Mouse (Mus musculus) cerebellum, postnatal 36 days (tissue): Measurements from ENCODE around the gene Mettl17.
"Not testable (repeated sequence)": the region's sequence is repeated elsewhere in the genome, so short reads cannot be mapped to it uniquely, and the experiment has no call there.

ENCODE experiments used
- DNase-seq, 2 experiments: peaks; one replicate each; pipeline ENCODE4 v3.0.0; 2021 to 2022; ENCODE audit warnings: mixed read lengths in 2 of 2

The Mettl17 gene

DNA sequence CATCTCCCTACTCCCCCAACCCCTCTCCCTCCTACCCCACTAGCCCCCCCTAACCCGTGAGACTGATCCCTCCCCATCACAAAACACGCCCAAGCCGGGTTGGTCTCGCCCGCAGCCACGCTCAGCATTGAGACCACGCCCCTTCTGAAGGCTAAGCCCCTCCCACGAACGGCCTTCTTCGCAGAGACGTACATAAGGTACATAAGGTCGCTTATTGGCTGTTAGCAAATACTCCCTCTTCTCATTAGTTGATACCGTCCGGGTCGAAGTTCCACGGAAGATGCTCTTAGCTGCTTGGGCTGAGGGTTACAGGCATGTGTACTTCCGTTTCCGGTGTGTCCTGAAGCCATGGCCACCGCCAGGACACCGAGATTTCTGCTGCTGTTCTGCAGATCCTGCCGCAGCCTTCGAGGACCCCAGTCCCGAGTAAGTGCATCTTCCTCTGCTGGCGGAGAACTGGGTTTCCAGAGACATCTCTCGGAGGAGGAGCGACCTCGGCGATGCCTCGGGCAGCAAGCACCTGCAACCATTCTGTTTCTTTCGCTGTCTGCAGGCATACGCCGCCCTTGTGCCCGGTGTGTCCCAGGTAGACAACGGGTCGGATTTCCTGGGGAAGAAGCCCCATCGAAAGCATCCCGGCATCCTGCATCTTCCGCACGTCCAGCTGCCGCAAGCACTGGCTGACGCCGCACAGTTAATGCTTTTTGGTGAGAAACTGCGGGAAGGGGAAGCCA, at the start of gene Mettl17:
Gene Mettl17, plus strand, starts transcription at position 245 of the 734 bp plus-strand sequence.
- peak; percentile 88 to 90 for DNase-seq

DNA sequence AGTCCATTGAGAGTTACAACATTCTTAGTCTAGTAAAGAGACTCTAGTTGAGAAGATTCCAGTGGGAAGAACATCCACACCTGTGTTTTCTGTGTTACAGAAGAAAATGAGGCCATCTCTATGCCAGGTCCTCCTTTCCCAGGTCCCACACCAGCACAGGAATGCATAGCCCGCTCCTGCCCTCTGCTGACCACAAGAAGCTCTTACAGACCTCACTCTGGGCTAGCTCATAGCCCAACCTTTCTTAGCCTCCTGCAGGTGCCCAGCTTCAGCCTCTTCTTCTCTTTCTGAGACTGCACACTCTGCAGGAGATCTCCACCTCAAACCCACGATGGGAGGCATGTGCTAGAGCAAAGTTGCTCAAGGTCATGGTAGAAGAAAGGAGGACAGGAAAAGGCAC, 46.2 kb upstream of the Mettl17 start:
- not testable (repeated sequence) for DNase-seq

DNA sequence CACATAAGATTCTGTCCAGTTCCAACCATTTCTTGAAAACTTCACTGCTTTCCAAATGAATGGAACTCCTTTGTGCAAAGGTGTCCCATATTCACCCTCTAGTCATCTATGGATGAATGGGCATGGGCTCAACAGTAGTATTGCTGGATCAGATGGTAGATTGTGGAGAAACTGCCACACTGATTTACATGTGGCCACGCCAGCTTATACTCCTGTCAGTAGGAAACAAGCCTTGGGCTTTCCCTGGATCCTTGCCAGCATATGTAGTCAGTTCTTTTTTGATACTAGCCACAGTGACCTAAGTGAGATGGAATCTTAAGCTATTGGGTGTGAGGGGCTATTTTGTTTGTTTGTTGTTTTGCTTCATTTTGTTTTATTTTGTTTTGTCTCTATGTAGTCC, 42.4 kb upstream of the Mettl17 start:
- DNase-seq: no peak

DNA sequence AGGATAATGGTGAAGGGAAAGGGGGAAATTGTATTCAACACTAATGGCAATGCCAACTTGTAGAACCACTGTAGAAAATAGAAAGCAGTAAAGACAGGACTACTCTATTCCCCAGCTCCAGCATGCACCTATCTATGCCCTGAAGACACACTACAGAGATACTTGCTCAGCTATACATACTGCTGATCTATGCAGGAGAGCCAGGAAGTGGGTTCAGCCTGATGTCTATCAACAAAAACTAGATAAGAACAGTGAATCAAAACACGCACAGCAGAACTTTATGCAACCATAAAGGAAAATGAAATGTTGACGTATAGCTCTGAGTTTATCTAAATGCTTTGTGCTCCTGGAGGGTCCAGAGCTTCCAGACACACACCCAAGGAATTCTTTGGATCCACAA, 41.9 kb upstream of the Mettl17 start:
- no peak for DNase-seq

DNA sequence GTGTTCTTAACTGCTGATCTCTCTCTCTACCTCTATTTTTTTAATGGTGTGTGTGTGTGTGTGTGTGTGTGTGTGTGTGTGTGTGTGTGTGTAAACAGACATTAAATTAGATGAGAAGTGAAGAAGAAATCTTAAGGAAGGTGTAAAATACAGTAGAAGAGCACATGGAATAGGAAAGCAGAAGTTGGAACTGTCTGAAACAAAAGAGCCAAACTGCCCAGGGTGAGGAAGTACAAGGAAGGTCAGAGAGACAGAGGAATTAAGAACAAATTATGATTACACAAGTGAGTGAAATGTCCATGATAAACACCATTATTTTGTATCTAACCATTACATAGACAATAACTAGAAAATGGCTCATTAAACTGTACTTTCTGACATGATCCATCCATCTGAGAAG, 40.8 kb upstream of the Mettl17 start:
- no peak for DNase-seq

DNA sequence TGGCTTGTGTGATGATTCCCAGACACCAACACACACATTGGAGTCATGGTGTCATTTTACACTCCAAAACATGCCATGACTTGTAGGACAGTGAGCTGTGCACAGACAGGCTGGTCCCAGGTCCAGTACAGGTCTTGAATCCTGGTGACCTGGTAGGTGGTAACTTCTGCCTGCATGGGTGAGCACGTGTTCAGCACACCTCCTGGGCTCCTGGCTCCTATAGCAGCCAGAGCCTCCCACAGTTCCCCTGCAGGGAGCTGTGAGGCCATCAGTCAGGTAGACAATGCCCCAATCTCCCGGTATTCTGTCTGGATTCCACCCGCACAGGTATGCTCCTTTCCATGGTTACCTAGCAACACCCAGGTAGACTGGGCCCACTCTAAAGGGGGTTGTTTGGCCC, 38.1 kb upstream of the Mettl17 start:
- no peak for DNase-seq

DNA sequence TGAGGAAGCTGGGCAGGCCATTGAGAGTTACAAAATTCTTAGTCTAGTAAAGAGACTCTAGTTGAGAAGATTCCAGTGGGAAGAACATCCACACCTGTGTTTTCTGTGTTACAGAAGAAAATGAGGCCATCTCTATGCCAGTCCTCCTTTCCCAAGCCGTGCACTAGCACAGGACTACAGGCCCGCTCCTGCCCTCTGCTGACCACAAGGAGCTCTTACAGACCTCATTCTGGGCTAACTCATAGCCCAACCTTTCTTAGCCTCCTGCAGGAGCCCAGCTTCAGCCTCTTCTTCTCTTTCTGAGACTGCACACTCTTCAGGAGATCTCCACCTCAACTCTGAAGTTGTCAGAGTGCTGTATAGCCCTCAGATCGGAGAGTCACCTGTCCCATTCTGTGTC, 33.6 kb upstream of the Mettl17 start:
- not testable (repeated sequence) for DNase-seq

DNA sequence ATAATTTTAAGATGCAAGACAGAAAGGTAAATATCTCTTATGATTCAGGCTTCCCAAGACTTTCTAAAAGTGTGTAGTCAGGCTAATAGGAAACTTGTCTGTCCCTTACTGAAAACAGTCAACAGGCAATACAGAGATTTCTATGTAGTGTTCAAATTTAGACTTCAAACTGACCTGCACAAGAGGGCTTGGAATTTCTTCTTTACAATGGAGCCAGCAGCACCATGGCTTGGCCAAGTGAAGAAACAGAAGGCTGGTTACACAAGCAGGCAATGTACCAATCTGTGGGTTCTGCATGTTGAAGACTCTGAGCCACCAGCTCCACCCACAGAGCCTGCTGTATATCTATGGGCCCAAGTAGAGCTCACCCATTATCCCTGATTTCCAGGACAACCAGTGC, 31.2 kb upstream of the Mettl17 start, which contains the start of gene Ear6:
Gene Ear6, plus strand, starts transcription at position 301 of the 400 bp plus-strand sequence.
- DNase-seq: no peak

DNA sequence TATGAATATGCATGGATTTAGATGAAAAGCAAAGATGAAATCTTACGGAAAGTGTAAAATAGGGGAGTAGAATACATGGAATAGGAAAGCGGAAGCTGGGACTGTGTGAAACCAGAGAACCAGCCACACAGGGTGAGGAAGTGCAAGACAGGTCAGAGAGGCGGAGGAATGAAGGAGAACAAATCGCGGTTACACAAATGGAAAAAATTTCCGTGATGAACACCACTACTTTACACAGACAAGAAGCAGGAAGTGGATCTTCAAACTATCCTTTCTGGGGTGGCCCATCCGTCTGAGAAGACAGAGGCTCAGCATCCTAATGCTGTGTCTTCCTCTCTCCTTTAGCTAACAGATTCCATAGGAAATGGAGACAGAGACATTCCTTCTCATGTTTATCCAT, 29.4 kb upstream of the Mettl17 start:
- DNase-seq: not testable (repeated sequence)

DNA sequence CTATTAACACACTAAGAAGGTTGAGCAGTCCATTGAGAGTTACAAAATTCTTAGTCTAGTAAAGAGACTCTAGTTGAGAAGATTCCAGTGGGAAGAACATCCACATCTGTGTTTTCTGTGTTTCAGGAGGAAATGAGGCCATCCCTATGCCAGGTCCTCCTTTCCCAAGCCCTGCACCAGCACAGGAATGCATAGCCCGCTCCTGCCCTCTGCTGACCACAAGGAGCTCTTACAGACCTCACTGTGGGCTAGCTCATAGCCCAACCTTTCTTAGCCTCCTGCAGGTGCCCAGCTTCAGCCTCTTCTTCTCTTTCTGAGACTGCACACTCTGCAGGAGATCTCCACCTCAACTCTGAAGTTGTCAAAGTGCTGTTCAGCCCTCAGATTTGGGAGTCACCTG, 21.0 kb upstream of the Mettl17 start:
- not testable (repeated sequence) for DNase-seq

DNA sequence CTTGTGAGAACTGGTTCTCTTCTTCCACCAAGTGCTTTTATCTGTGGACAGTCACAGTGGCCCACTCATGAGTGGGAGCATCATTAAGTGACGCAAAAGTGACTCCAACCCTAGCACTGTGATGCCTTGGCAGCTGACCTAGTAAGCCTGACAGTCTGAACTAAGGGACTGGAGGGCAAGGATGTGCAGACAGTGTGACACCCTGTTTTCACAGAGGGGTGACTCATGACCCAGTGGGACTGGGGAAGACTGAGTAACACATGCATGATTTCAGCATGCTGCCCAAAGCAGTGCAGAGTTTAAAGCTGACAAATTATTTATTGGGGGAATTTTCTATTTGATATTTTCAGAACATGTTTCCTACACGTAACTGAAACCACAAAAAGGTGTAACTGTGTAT, 13.9 kb upstream of the Mettl17 start:
- DNase-seq: no peak

DNA sequence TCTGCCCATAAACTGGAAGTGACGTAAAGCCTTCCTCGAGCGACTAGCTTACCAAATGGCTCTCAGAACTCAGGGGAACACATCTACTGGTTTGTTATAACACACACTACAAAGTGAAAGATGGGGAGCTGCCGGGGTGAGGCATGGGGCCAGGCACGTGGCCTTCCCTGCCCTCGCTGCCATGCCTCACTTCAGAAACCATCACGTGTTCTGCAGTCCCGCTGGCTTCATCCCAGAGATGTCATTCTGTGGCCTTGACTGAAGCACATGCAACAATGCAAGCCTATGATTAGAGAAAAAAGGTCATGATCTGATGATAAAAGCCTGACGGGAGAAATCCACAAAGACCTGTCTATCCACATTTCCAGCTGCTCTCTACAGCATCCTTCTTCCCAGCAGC, 12.9 kb upstream of the Mettl17 start:
- DNase-seq: no peak

DNA sequence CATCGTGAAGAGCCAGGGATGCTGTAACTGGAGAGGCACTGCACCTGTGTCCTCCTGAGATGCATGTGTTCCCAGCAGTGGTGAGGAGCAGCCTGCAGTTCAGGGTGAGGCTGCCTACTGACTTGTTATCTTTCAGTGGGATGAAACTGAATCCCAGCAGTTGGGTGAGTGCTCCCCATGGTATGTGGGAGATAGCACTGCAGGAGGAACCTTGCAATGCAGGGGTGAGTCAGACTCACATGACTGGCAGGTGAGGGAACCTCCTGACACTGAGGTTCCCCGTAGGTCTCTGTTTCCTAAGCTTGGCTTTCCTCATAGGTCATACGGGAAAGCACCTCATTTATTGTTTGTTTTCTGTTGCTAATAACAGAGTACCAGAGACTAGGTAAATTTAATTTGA, 7.1 kb upstream of the Mettl17 start:
- no peak for DNase-seq

DNA sequence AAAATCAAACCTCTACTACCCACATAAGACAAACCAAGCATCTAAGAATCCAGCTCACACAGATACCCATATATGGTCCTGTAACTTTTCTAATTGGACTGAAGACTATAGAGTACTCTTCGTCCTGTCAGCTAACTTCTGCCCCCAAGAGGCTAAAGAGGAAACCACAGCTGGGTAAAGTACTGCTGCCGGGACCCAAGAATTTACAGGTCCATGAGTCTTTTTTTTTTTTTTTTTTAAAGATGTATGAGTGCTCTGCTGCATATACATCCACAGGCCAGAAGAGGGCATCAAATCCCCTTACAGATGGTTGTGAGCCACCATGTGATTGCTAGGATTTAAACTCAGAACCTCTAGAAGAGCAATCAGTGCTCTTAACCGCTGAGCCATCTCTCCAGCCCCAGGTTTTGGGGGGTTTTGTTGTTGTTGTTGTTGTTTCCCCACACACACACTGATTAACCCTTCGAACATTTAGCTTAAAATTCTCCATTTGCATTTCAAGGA, 1.1 kb upstream of the Mettl17 start:
- peak; percentile 46 to 61 for DNase-seq

DNA sequence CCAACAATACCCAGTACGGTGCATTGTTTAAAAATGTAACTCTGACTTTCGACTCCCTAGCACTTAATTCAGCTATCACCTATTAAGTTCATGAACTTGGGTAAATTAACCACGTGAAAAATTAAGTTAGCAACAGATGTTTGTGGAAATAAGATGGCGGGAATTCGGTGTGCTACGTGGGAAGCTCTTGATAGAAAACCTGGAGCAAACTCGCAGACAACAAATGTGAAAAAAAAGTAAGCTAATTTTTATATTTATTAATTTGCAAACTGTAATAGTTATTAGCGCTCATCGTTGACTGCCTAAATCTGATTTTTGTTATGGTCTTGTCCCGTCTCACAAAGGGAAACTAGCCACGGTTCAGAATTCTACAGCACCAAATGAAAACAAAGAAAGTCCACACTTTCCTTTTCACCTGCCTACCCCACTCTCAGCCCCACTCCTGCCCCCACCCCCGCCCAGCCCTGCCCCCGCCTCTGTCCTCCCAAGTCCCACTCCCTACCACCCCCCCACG, 554 bp upstream of the Mettl17 start:
- DNase-seq: no peak

DNA sequence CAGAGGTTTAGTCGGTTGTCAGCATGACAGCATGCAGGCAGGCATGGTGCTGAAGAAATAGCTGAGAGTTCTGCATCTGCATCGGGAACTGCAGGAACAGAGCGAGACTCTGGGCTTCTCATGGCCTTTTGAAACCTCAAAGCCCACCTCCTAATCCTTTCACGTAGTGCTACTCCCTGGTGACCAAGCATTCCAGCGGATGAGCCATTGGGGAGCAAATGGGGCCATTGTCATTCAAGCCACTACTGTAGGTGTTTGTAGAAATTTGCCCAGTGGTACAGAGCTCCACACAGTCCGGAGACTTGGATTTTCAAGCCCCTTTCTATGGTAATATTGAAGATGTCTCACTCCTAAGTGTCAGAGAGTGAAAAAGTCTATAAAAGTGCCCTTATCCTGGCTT, 1.4 kb downstream of the Mettl17 start:
- no peak for DNase-seq

DNA sequence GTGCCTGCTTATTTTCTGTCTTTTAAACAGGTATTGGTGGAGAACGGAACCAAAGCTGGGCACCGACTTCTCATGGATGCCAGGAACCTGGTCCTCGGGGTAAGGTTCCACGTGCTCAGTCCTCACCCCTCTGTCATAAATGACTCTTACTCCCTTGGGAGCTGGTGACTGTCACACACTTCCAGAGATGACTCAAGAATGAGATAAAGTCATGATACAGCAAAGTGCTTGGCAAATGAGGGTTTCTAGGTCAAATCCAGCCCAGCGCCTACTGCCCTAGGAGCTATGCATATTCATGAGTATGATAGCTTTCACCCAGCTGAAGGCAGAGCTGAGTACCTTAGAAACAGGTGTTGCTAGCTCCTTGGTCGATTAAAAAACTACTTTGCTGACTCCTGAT, 5.2 kb downstream of the Mettl17 start:
- DNase-seq: no peak

DNA sequence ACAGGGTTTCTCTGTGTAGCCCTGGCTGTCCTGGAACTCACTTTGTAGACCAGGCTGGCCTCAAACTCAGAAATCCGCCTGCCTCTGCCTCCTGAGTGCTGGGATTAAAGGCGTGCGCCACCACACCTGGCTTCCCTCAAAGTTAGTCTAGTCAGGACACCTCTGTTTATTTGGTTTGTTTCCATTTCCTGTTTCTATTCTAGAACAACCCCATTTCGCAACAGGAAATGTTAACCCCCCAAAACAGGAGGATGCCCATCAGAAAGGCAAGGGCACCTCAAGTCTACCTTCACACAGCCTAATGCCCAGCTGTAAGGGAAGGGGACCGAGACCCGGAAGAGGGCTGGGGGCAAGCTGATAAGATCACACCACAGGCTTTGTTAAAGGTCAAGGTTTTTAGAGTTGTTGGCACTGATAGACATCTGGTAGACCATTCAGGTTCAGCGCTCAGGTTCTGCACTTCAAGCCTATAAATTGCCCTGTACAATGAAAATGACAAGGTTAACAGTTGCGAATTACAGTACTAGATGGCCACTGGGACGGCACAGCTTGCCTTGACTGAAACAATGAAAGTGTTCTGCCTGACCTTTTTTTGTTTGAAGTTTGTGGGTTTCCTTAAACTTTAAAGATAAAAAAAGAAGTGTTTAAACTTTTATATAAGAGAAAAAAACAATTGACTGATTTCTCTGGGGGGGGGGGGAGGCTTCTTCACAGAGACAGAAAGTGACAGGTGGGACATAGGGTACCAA, 7.7 kb downstream of the Mettl17 start, which contains the start of gene Slc39a2:
Gene Slc39a2, plus strand, starts transcription at position 699 of the 749 bp plus-strand sequence.
- DNase-seq: no peak

DNA sequence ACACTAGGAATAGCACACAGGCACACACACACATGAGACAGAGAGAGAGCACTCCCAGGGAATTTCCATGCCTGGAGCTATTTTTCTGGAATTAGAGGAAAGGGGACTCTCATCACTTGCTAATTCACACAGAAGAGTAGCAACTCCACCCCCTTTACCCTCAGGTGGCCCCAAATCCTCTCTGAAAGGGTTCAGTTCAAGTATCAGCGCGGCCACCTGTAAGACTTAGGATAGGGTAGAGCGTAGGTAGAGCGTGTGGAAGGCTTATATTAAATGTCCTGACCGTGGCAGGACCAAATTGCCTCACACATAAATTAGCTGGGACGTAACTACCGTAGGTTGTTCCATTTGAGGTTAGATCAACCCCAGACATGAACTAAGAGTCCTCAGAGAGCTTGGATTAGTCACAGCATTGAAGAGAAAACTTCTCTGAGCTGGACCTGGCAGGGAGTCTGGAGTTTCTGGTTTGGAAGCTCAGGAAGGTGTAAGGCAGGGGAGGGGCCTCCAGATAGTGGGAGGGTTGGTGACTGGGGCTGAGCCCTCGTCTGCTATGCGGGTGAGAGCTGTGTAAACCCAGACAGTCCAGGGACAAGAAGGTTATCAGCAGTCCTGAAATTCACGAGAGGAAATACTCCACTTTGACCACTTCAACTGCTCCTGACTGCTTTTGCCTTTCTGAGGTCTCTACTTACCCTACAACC, 8.6 kb downstream of the Mettl17 start:
- DNase-seq: no peak

DNA sequence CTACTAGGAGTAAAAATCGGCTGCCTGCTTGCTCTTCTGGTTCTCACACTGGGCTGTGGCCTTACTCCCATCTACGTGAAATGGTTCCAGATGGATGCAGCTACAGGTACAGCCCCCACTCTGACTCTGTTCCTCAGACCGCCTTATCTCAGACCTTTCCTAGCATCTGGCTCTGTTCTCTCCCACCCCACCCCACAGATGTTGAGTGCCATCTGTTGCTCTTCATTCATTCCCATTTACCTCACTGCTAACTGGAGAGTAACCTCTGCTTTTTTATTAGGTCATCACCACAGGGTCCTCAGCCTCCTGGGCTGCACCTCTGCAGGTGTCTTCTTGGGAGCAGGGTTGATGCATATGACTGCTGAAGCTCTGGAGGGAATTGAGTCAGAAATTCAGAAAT, 9.2 kb downstream of the Mettl17 start:
- DNase-seq: no peak

DNA sequence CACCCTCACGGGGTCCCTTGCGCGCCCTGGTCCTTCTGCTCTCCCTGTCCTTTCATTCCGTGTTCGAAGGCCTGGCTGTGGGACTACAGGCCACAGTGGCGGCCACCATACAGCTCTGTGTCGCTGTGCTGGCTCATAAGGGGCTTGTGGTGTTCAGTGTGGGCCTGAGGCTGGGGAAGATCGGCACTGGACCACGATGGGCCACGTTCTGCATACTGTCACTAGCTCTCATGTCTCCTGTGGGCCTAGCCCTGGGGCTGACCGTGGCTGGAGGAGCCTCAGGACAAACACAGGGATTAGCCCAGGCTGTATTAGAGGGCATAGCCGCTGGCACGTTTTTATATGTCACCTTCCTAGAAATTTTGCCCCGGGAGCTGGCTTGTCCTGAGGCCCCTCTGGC, 10.4 kb downstream of the Mettl17 start:
- DNase-seq: no peak

DNA sequence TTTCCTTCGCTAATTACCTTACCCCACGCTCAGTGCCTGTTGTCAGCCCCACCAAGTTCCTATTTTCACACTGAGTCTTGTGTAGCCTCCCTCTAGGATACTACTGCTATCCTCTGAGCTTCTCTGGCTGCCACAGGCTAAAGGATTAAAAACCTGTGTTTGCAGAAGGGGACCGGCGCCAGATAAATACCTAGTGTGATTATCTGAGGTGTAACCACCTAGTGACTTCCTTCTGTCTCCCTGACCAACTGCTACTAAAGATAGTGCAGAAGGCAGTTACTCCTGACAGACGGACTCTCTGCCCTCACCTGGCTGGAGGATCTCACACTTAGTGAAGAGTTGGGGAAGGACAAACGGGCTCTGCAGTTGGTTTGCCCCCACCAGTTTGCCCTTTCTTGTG, 11.4 kb downstream of the Mettl17 start:
- DNase-seq: peak; percentile 25 to 49

DNA sequence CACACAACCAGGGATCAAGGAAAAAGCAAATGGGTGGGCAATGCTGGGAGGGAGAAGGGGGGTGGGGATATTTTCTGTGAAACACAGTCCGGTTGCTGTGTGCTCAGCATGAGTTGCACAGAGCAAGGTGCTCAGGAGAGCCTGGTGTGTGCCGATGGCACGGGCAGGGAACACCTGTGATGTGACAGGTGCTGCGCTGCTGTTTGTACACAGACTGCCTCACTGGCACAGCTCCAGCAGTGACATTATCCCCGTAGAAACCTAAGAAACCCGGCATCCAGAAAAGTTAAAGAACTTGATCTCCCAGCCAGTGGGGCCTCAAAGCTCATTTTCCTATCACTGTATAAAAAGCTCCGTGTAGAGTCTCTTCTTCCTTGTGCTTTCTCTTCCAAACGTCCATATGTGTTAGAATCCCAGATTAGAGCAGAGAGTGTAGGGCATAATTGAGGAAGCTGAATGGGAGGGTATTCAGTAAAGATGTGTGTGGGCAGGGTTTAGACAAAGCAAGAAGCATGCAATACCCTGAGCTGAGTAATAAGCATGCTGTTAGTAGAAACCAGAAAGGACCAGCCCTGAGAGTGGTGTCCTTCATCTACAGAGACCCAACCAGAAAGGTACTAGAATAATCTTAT, 12.0 kb downstream of the Mettl17 start:
- DNase-seq: peak in 1 of 2 experiments; percentile 18
